23 mouse cellular contexts compared by ENCODE assay signal in genomic region chr4:105936755-105937514, GRCm38 (mm10).
DNase-seq lines count a peak whose midpoint lies in the region; ATAC-seq and TF ChIP-seq lines count a peak whose summit lies in the region.
"Had no signal": no experiment of that assay in that cellular context is flagged by ENCODE, and none has a peak within 500 bp of the region (broad histone marks: within the 10 kb centered on the region; RNA-seq: fewer than 3 reads in every experiment).

No protein-coding gene starts in this region.

- H3K79me2 ChIP-seq in myocyte (ENCODE audit: control insufficient read depth, insufficient read depth): no peaks in the 10 kb centered on the region

- H3K4me2 ChIP-seq in embryonic facial prominence, embryonic 15.5 days (replicated peaks): no peak overlapping the region
- H3K4me2 ChIP-seq in myocyte (ENCODE audit: low read depth): peak overlapping the region; percentile 81
- H3K4me2 ChIP-seq: hindbrain, embryonic 14.5 days; limb, embryonic 15.5 days; midbrain, embryonic 12.5 days; neural tube, embryonic 15.5 days had no signal

- H3K4me1 ChIP-seq in embryonic facial prominence, embryonic 15.5 days: peaks cover 12% of the 10 kb centered on the region; the same call in 1 of the 2 replicates
- H3K4me1 ChIP-seq: heart, embryonic 10.5 days; midbrain, embryonic 12.5 days; neural tube, embryonic 15.5 days had no signal

- no peak overlapping the region for H3K4me3 ChIP-seq in left cerebral cortex, adult 2 months
- H3K4me3 ChIP-seq in embryonic facial prominence, embryonic 15.5 days (replicated peaks): no peak overlapping the region
- H3K4me3 ChIP-seq in myocyte: no peak overlapping the region
- H3K4me3 ChIP-seq: heart, embryonic 10.5 days; limb, embryonic 15.5 days; midbrain, embryonic 12.5 days; neural tube, embryonic 15.5 days had no signal

- CTCF ChIA-PET in Patski (lab: Charles Lee): no interaction called here

- H3K9ac ChIP-seq in embryonic facial prominence, embryonic 15.5 days: no peak overlapping the region
- H3K9ac ChIP-seq: hindbrain, embryonic 14.5 days; limb, embryonic 15.5 days; midbrain, embryonic 12.5 days; neural tube, embryonic 15.5 days had no signal

- in situ Hi-C loops in Patski (cut with MboI; ENCODE audit: low pct_unique_long_range_greater_than_20kb): loop anchor here (5.0 to 25.0 kb wide), 2 partner anchors 375 to 780 kb away; partner anchors contain the start of gene Plpp3

- intact Hi-C loops in left cerebral cortex, adult 2 months (cut with DNase I): no loop called here
- intact Hi-C loops in left cerebral cortex, postnatal 4 days (cut with DNase I): no loop called here

- TF ChIP-seq POLR2A in myocyte (IDR thresholded peaks at IDR 0.05; ENCODE audit: insufficient read length, low read depth): no peak

- no peaks in the 10 kb centered on the region for H3K9me3 ChIP-seq in embryonic facial prominence, embryonic 15.5 days (replicated peaks)
- H3K9me3 ChIP-seq: heart, embryonic 10.5 days; limb, embryonic 15.5 days; midbrain, embryonic 12.5 days; neural tube, embryonic 15.5 days had no signal

- H3K27ac ChIP-seq in left cerebral cortex, adult 2 months: peak overlapping the region; percentile 12; the same call in 1 of the 2 replicates
- no peak overlapping the region for H3K27ac ChIP-seq in embryonic facial prominence, embryonic 15.5 days (replicated peaks)
- H3K27ac ChIP-seq: heart, embryonic 10.5 days; hindbrain, embryonic 14.5 days; kidney, postnatal 0 days; limb, embryonic 15.5 days; midbrain, embryonic 12.5 days; neural tube, embryonic 15.5 days had no signal

- no peaks in the 10 kb centered on the region for H3K36me3 ChIP-seq in embryonic facial prominence, embryonic 15.5 days
- H3K36me3 ChIP-seq in myocyte (ENCODE audit: control insufficient read depth, insufficient read depth): no peaks in the 10 kb centered on the region
- H3K36me3 ChIP-seq: heart, embryonic 10.5 days; limb, embryonic 15.5 days; midbrain, embryonic 12.5 days; neural tube, embryonic 15.5 days had no signal

- no peak for ATAC-seq in Patski
- peak; percentile 43; the same call in 1 of the 2 replicates for ATAC-seq in embryonic facial prominence, embryonic 15.5 days (ENCODE audit: insufficient number of reproducible peaks, low FRiP score, low TSS enrichment, low read depth)
- ATAC-seq: intestine, embryonic 16.5 days had no signal

- no peak for TF ChIP-seq CTCF in left cerebral cortex, adult 2 months (IDR thresholded peaks at IDR 0.05)
- TF ChIP-seq CTCF in Patski (IDR thresholded peaks at IDR 0.05): no peak

- POLR2A ChIA-PET in Patski (lab: Charles Lee): no interaction called here

- DNase-seq in left cerebral cortex, adult 2 months (ENCODE audit: extremely low spot score in 1 of 2, low spot score in 2 of 2): no peak
- DNase-seq in left cerebral cortex, postnatal 4 days: no peak
- peak; percentile 55 for DNase-seq in Patski (ENCODE audit: low read depth, low spot score)
- DNase-seq in adrenal gland, adult (ENCODE audit: inconsistent age in 2 of 2, low spot score in 1 of 2): no peak
- no peak for DNase-seq in lung, postnatal 14 days
- DNase-seq in T-cell, adult 2 months (ENCODE audit: low spot score): no peak
- DNase-seq: cerebellum, adult 9-11 months; gastrocnemius, postnatal 14 days; heart, postnatal 10 days; lung, adult 18-20 months; lung, postnatal 36 days; retina, postnatal 1 day; right cerebral cortex, postnatal 4 days; thymus, postnatal 4 days had no signal

- WGBS in embryonic facial prominence, embryonic 15.5 days: 78% methylated on average over 7 of the region's 7 CpGs

- no peak overlapping the region for H3ac ChIP-seq in myocyte (ENCODE audit: control insufficient read depth, insufficient read length)

- H3K27me3 ChIP-seq in Patski: no peaks in the 10 kb centered on the region
- no peaks in the 10 kb centered on the region for H3K27me3 ChIP-seq in embryonic facial prominence, embryonic 15.5 days
- no peaks in the 10 kb centered on the region for H3K27me3 ChIP-seq in myocyte (ENCODE audit: control insufficient read depth, insufficient read depth, insufficient read length)
- H3K27me3 ChIP-seq: limb, embryonic 15.5 days; midbrain, embryonic 12.5 days; neural tube, embryonic 15.5 days had no signal

TF ChIP-seq in myocyte, 11 proteins besides CTCF, POLR2A, EP300 and RAD21:
- TF ChIP-seq REST (IDR thresholded peaks at IDR 0.05; ENCODE audit: insufficient read depth, insufficient read length): no peak
- TF ChIP-seq MYOG (IDR thresholded peaks at IDR 0.05; ENCODE audit: control insufficient read depth in 1 of 3, insufficient read depth in 1 of 3, insufficient read length in 2 of 3, low read depth in 2 of 3): peak; percentile 22 to 77 (median 64)
- no peak for TF ChIP-seq SRF (IDR thresholded peaks at IDR 0.05; ENCODE audit: control insufficient read depth, insufficient read length, low read depth)
- peak; percentile 29 for TF ChIP-seq TCF12 (IDR thresholded peaks at IDR 0.05; ENCODE audit: insufficient read depth, poor library complexity, severe bottlenecking)
- TF ChIP-seq E2F4 (IDR thresholded peaks at IDR 0.05; ENCODE audit: insufficient read depth): no peak
- TF ChIP-seq POLR2AphosphoS2 (IDR thresholded peaks at IDR 0.05; ENCODE audit: insufficient read length, low read depth): no peak
- peak in 2 of 3 experiments; percentile 83 to 85 for TF ChIP-seq MYOD1 (IDR thresholded peaks at IDR 0.05; ENCODE audit: control insufficient read depth in 1 of 3, insufficient read length in 2 of 3, low read depth in 2 of 3)
